Mouse (Mus musculus) urinary bladder, postnatal 14 days (tissue): ENCODE measurements around the gene Rpl24.
A peak's percentile ranks its signal among the peaks of the same experiment; 100 is the strongest.

ENCODE experiments used
- DNase-seq: peaks from one replicate; pipeline ENCODE4 v3.0.0; 2021; ENCODE audit warnings: low spot score

Rpl24 gene

DNA sequence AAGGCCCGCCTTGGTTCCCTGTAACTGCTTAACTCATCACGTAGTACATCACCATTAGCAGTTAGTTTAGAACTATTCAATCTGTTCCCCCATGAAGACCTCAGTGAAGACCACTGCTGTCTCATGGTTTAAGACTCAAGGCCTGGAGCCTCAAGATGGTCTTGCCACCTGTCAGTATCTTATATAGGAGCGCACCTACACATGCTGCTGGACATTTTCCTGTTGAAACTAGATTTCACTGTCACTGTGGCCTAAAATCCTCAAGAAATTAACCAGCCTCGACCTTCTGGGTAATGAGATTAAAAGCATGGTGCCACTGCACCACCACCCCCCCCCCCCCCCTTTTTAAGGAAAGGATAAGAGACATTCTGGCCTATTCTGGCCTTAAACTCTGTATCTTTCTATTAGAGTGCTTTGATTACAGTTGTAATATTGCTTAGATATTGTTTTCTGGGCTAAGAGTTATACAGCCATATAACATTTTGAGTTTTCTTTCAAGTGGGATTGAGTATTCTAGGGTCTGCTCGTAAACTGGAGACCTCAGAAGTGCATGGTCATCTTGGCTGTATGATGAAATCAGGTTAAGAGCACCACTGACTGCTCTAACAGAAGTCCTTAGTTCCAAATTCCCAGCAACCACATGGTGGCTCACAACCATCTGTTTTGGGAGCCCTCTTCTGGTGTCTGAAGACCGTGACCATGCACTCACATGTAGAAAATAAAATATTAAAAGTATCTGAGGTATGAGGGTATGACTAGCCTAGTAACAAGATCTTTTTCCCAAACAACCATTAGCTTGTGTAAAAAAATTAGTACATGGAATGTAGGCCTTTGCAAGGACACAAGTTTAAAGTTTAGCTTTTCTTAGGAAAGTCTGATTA lies 5.9 kb downstream of the Rpl24 start:
- no peak for DNase-seq

DNA sequence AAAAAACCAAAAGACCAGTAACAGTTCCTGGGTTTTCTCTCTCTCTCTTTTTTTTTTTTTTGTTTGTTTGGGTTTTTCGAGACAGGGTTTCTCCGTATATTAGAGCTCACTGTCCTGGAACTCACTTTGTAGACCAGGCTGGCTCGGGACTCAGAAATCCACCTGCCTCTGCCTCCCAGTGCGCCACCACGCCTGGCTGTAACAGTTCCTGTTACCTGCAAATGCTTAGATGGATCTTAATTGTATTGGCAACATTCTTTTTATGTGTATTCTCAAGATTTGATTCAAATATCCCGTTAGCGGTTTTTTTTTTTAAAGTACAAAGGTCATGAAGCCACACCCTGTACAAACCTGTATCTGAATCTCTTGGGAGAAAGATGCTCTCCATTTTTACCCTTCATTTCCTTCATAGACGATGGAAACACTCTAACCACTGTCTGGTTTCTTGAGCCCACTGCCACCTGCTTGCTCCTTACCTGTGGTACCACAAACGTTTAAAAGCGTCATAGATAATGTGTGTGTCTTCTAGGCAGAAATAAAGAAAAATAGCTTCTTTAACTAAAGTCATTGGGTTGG lies 6.6 kb downstream of the Rpl24 start:
- DNase-seq: no peak

DNA sequence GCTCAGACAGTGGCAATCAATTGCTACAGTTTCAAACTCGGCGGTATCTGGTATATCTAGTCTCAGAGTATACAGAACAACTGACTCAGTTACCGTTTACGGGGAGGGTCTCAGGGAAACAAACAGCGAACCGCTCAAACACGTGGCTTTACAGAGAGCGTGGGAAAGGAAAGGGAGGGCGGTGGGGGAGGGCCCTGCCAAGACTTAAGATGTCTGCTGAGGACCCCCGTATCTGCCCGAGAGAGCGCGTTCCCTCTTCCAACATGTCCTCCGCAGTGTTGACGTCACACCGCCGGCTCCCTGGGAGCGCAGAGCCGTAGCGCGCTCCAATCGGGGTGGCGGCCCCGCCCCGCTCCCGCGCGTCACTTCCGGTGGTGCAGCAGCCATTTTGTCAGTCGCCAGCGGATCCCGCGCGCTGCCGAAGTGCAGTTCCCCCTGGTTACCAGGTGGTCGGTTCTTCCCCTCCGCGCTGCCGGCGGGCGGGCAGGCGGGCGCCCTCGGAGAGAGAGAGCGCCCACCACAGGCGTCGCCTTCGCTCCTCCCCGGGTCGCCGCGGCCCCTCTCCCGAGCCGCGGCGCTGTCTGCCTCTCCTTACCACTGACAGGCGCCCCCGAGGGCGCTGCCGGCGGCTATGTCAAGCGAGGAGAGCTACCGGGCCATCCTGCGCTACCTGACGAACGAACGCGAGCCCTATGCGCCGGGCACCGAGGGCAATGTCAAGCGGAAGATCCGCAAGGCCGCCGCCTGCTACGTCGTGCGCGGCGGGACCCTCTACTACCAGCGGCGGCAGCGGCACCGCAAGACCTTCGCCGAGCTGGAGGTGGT lies 7.6 kb downstream of the Rpl24 start, which contains the start of gene Zbtb11:
Gene Zbtb11, plus strand, starts transcription at position 453 of the 825 bp plus-strand sequence.
- DNase-seq: peak; percentile 100

GRCm38 (mm10) chr16:55974256-55974902 lies 8.3 kb downstream of the Rpl24 start:
- DNase-seq: peak; percentile 93

DNA sequence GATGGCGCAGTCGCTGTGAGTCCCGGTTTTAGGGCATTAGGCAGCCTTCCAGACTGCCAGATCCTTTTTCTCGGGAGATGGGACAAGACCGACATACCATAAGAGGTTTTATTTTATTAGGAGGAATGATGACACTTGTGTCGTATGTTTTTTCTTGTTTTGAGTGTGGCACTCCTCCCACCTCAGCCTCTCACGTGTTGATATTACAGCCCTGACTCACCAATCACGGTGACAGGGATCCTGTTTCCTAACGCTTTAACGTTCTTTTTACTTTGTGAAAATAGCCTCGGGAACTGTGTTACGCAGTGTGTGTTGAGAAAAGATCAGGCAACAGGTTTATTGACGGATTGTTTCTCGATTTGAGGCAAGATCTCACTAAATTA lies 8.8 kb downstream of the Rpl24 start:
- peak; percentile 44 for DNase-seq

- no peak for DNase-seq
These were observed 19.9 kb downstream of the Rpl24 start for GRCm38 (mm10) chr16:55986001-55986400.

- DNase-seq: no peak
These were observed 24.2 kb downstream of the Rpl24 start for GRCm38 (mm10) chr16:55990311-55990710.

- DNase-seq: no peak
These were observed 28.2 kb downstream of the Rpl24 start for GRCm38 (mm10) chr16:55994235-55994634.

DNA sequence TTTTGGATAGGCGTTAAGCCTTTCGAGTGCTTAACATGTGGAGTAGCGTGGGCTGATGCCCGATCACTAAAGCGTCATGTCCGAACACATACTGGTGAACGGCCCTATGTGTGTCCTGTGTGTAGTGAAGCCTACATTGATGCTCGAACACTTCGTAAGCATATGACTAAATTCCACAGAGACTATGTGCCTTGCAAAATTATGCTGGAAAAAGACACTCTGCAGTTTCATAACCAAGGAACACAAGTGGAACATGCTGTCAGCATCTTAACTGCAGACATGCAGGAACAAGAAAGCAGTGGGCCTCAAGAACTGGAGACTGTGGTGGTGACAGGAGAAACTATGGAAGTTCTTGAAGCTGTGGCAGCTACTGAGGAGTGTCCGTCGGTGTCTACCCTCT lies 40.7 kb downstream of the Rpl24 start:
- DNase-seq: no peak

DNA sequence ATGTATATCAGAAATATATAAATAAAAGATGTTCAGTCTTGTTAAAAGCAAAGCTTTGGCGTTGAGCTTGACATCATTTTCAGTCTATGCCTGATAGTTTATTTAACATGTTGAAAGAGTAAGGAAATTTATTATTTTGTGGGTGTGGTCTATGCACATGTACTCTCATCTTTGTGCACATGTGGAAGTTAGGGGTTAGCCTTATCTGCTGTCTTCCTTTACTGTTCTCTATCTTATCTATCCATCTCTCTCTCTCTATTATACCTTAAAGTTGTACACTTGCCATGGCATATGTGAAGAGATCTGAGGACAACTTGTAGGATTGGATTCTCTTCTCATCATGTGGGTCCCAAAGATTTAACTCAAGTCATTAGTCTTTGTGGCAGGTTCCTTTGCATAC lies 42.8 kb downstream of the Rpl24 start:
- no peak for DNase-seq

- DNase-seq: no peak
These were observed 47.0 kb downstream of the Rpl24 start for GRCm38 (mm10) chr16:56012789-56013743.

- DNase-seq: no peak
These were observed 48.0 kb downstream of the Rpl24 start for GRCm38 (mm10) chr16:56014076-56014475.

DNA sequence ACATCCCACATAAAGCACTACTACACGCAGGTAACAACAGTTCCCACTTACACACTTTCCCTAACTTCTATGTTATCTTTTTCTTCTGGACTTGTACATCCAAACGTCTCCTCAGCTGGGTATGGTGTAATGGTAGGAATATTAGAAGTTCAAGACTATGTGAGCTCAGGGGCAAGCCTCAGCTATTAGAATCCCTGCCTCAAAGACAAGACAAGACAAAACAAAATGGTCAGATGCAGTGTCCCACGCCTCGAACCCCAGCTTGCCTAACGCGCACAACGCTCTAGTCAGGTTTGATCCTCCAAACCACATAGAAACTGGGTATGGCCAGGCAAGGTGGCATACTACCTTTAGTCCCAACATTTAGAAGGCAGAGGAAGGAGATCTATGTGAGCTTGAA lies 53.6 kb downstream of the Rpl24 start:
- no peak for DNase-seq
